Mouse (Mus musculus) liver, embryonic 16.5 days (tissue): ENCODE data around the gene Palm2. TPM values are rescaled to one million over a fixed set of nuclear protein-coding genes. Genes with fewer than 3 reads are reported as not detected.

Experiments
- ATAC-seq: fragments of 200-750 bp; cut with Nextera tagmentation; 2 replicates; pipeline ENCODE4 v1.8.0; 2017; ENCODE audit warnings: low read depth, mild to moderate bottlenecking, moderate number of reproducible peaks, moderate library complexity
- H3K27ac ChIP-seq: fragments of 300-500 bp; sonication (generic); 2 replicates; pipeline ENCODE4 v1.5.1; 2014; ENCODE audit warnings: mild to moderate bottlenecking, low read length
- H3K27me3 ChIP-seq: fragments of 300-500 bp; sonication (generic); 2 replicates; pipeline ENCODE4 v1.6.1; 2014; ENCODE audit warnings: low read depth, low read length, mixed read lengths; ENCODE audit not compliant: control insufficient read depth, insufficient read depth
- H3K36me3 ChIP-seq: fragments of 300-500 bp; sonication (generic); 2 replicates; pipeline ENCODE4 v1.6.1; 2014; ENCODE audit warnings: mild to moderate bottlenecking; ENCODE audit not compliant: control insufficient read depth, insufficient read depth
- H3K4me1 ChIP-seq: fragments of 300-500 bp; sonication (generic); 2 replicates; pipeline ENCODE4 v1.6.1; 2014; ENCODE audit warnings: low read depth, low read length, mixed read lengths; ENCODE audit not compliant: control insufficient read depth
- H3K4me2 ChIP-seq: fragments of 300-500 bp; sonication (generic); 2 replicates; pipeline ENCODE4 v1.6.1; 2014; ENCODE audit warnings: low read depth, low read length, mixed read lengths
- H3K4me3 ChIP-seq: fragments of 300-500 bp; sonication (generic); 2 replicates; pipeline ENCODE4 v1.5.1; 2014; ENCODE audit warnings: low read depth, mild to moderate bottlenecking, low read length
- H3K9ac ChIP-seq: fragments of 300-500 bp; sonication (generic); 2 replicates; pipeline ENCODE4 v1.6.1; 2014; ENCODE audit warnings: low read depth, low read length
- H3K9me3 ChIP-seq: fragments of 300-500 bp; sonication (generic); replicated peaks from 2 replicates; pipeline ENCODE4 v1.6.1; 2016; ENCODE audit warnings: low read length; ENCODE audit not compliant: control insufficient read depth
- WGBS: fragments of 180-500 bp; shearing (Covaris S2); extraction: QIAGEN DNeasy Blood & Tissue Kit; methylation state at CpG from one replicate; pipeline ENCODE4 v1.1.7; 2014; ENCODE audit not compliant: insufficient replicate concordance; 5-methylcytosine and 5-hydroxymethylcytosine counted together
- polyA plus RNA-seq: library from polyadenylated mRNA; unstranded; fragments of >200 nt; fragmentation: Nextera tagmentation; extraction: Ambion mirVana; gene quantifications from 2 replicates; pipeline ENCODE4 v1.2.1, GENCODE M21; 2015

Palm2 gene
- polyA plus RNA-seq, 1 experiment from 2014 or later, result 0.41 TPM

GRCm38 (mm10) chr4:57569711-57570110, 135.7 kb downstream of the Palm2 start:
- Histone ChIP-seq H3K9me3 (no peaks in the 10 kb centered on the region), H3K4me3 (no peak overlapping the region), H3K4me2 (no peak overlapping the region), H3K27ac (no peak overlapping the region), H3K36me3 (no peaks in the 10 kb centered on the region), H3K9ac (no peak overlapping the region), H3K4me1 (no peaks in the 10 kb centered on the region), H3K27me3 (peaks cover 20% of the 10 kb centered on the region)
- no peak for ATAC-seq
- 54% methylated on average over 6 of the region's 6 CpGs for WGBS

DNA sequence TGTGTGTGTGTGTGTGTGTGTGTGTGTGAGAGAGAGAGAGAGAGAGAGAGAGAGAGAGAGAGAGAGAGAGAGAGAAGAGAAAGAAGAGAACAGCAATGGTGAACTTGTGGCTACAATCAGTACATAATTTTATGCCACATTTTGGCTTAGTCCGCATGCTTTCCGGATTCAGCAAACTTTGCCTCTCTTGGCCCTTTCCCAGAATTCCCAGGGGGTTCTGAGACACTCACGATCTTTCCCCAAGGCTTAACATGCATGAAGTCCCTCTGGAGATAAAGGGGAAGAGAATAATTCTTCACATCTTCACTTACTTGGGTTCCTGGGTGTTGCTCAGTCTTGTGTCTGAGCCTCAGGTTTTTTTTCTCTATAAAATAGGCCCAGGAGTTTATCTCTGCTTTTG, 136.2 kb downstream of the Palm2 start:
- Histone ChIP-seq H3K27me3 (peaks cover 20% of the 10 kb centered on the region), H3K27ac (no peak overlapping the region), H3K4me2 (no peak overlapping the region), H3K4me1 (no peaks in the 10 kb centered on the region), H3K9ac (no peak overlapping the region), H3K36me3 (no peaks in the 10 kb centered on the region), H3K9me3 (no peaks in the 10 kb centered on the region), H3K4me3 (no peak overlapping the region)
- no peak for ATAC-seq
- WGBS, result 57% methylated on average over 3 of the region's 3 CpGs

DNA sequence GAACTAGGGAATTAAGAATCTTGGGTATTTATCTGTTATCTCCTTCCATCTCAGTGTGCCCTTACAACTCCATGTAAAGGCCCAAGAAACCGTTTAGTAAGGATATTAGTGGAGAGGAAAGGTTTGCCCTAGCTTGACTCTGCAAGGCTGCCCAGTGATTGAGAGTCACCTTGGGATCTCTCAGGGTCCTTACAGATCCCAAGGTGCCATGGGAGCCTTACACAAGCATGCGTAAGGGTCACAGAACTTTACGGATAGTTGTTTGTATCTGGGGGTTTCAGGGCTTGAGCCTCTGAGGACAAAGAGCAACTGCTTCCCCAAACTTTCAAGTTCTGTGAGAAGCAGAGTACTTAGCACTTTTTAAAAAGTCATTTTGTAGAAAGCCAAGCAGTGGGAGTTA, 140.1 kb downstream of the Palm2 start:
- WGBS, result 63% methylated on average over 3 of the region's 3 CpGs
- Histone ChIP-seq H3K4me3 (no peak overlapping the region), H3K27me3 (no peaks in the 10 kb centered on the region), H3K36me3 (no peaks in the 10 kb centered on the region), H3K9ac (no peak overlapping the region), H3K9me3 (no peaks in the 10 kb centered on the region), H3K27ac (no peak overlapping the region), H3K4me2 (no peak overlapping the region), H3K4me1 (no peaks in the 10 kb centered on the region)
- ATAC-seq, result no peak

- no peak overlapping the region for H3K9ac ChIP-seq
- H3K36me3 ChIP-seq, result no peaks in the 10 kb centered on the region
- no peak overlapping the region for H3K4me3 ChIP-seq
- H3K27ac ChIP-seq, result no peak overlapping the region
- WGBS, result 69% methylated on average over 6 of the region's 6 CpGs
- ATAC-seq, result no peak
- no peaks in the 10 kb centered on the region for H3K27me3 ChIP-seq
- H3K9me3 ChIP-seq, result no peaks in the 10 kb centered on the region
- no peak overlapping the region for H3K4me2 ChIP-seq
- H3K4me1 ChIP-seq, result no peaks in the 10 kb centered on the region
These were observed 140.6 kb downstream of the Palm2 start for GRCm38 (mm10) chr4:57574646-57575045.

GRCm38 (mm10) chr4:57575686-57576085, 141.6 kb downstream of the Palm2 start:
- Histone ChIP-seq H3K27me3 (no peaks in the 10 kb centered on the region), H3K36me3 (no peaks in the 10 kb centered on the region), H3K4me1 (no peaks in the 10 kb centered on the region), H3K4me2 (no peak overlapping the region), H3K9me3 (no peaks in the 10 kb centered on the region), H3K27ac (no peak overlapping the region), H3K4me3 (no peak overlapping the region), H3K9ac (no peak overlapping the region)
- no peak for ATAC-seq
- WGBS, result 46% methylated on average over 5 of the region's 5 CpGs

DNA sequence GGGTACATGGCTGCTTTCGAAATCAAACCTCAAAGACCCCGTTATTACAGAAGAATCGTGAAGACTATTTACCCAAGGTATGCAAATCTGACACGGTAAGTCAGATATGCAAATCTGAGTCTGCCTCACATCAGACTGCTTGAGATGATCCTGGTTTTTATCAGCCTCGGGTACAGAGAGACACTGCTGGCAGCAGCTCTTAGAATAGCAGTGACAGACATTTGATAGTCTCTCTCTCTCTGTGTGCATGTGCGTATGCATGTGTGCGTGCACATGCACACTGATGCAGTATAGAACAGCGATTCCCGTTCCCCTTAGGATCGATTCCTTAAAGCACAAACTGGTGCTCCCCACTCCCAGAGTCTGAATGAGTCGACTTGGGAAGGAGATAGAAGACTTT, 142.0 kb downstream of the Palm2 start:
- H3K4me2 ChIP-seq, result no peak overlapping the region
- H3K9ac ChIP-seq, result no peak overlapping the region
- no peaks in the 10 kb centered on the region for H3K27me3 ChIP-seq
- no peaks in the 10 kb centered on the region for H3K9me3 ChIP-seq
- no peaks in the 10 kb centered on the region for H3K4me1 ChIP-seq
- no peak overlapping the region for H3K4me3 ChIP-seq
- 64% methylated on average over 11 of the region's 11 CpGs for WGBS
- no peak overlapping the region for H3K27ac ChIP-seq
- ATAC-seq, result no peak
- H3K36me3 ChIP-seq, result no peaks in the 10 kb centered on the region

DNA sequence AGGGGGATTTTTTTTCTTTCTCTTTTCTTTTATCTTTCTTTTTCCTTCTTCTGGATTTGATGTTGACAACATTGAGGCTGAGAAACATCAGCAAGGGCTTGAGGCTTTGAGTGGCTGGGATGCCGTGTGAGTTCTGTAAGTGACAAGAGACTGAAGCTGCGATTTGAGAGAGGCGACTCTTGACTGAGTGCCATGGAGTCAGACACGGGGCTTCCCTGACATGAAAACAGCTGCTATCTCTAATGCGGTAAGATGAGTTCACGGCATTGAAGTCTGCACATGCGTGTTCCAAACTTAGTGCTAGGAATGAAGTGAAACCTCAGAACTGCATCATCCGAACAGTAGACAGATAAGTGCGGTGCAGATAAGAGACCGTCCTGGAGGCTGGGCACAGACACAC, 145.6 kb downstream of the Palm2 start:
- no peaks in the 10 kb centered on the region for H3K36me3 ChIP-seq
- WGBS, result 69% methylated on average over 10 of the region's 10 CpGs
- no peak overlapping the region for H3K27ac ChIP-seq
- H3K4me3 ChIP-seq, result no peak overlapping the region
- no peaks in the 10 kb centered on the region for H3K27me3 ChIP-seq
- ATAC-seq, result no peak
- H3K4me1 ChIP-seq, result no peaks in the 10 kb centered on the region
- no peaks in the 10 kb centered on the region for H3K9me3 ChIP-seq
- H3K9ac ChIP-seq, result no peak overlapping the region
- no peak overlapping the region for H3K4me2 ChIP-seq

DNA sequence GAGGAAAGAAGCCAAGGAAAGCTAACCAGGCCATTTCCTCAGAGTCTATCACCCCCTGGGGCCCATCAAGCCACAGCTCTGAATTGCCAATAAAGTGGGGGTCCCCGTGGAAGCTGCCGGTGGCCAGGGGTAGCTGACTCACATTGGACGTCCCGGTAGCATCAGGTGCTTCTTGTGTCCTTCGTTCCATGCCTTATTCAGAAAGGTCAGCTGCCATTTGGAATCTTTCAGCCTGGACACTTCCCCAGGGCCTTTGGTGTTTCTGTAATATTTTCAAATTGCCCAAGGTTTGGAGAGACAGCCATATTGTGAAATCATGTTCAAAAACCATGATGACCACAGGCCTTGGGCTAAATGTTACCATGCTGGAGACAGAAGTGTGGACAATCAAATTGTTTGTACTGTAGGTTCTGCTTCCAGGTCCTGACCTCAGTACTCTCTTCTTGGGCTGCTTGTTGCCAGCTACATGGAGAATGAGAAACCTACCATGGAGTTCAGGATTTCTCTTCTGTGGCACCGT, 151.3 kb downstream of the Palm2 start:
- Histone ChIP-seq H3K36me3 (no peaks in the 10 kb centered on the region), H3K4me1 (no peaks in the 10 kb centered on the region), H3K9ac (no peak overlapping the region), H3K9me3 (no peaks in the 10 kb centered on the region), H3K27ac (no peak overlapping the region), H3K4me2 (no peak overlapping the region), H3K4me3 (no peak overlapping the region), H3K27me3 (no peaks in the 10 kb centered on the region)
- WGBS, result 69% methylated on average over 6 of the region's 6 CpGs
- ATAC-seq, result no peak

DNA sequence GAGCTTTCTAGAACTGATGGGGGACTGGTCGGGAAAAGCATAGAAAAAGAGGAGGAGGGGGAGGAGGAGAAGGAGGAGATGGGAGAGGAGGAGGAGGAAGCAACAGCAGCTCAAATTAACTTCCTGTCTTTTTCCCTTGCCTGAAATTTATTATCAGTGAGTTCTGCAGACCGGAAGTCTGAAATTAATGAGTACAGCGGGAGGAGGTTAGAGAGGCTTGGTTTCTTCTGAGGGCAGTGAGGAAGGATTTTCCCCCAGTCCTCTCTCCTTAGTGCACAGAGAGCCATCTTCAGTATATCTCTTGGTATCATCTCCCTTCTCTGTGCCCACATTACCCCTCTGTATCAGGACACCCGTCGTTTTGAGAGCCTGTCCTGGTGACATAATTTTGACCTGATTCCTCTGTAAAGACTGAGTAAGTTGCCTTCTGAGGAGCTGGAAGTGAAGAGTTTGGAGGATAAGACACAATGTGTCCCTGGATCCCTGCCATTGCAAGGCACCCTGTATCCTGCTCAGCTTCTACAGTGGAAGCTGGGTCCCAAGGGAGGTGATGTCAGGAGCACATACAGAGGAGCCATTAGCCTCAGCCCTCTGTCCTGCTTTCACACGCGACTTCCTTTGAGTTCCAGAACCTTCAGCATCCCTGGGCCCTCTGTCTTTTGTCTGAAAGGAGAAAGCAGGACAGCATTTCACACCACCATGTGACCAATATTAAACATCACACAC, 153.0 kb downstream of the Palm2 start:
- Histone ChIP-seq H3K4me1 (no peaks in the 10 kb centered on the region), H3K4me2 (no peak overlapping the region), H3K9ac (no peak overlapping the region), H3K27me3 (no peaks in the 10 kb centered on the region), H3K4me3 (no peak overlapping the region), H3K36me3 (no peaks in the 10 kb centered on the region), H3K9me3 (no peaks in the 10 kb centered on the region), H3K27ac (no peak overlapping the region)
- 36% methylated on average over 7 of the region's 7 CpGs for WGBS
- ATAC-seq, result no peak
